Mouse (Mus musculus) fibroblast of lung, adult 2 months (primary cell): Measurements from ENCODE around the gene Gm28035.

Experiments
- DNase-seq: peaks from one replicate; pipeline ENCODE4 v3.0.0-alpha.2; 2011; ENCODE audit warnings: low read depth

Gm28035 gene

GRCm38 (mm10) chr2:30306087-30306486, 65.7 kb downstream of the Gm28035 start:
- no peak for DNase-seq

GRCm38 (mm10) chr2:30309351-30309750, 69.0 kb downstream of the Gm28035 start:
- DNase-seq, result no peak

- DNase-seq, result no peak
Observed at GRCm38 (mm10) chr2:30311481-30311880, 71.1 kb downstream of the Gm28035 start.

DNA sequence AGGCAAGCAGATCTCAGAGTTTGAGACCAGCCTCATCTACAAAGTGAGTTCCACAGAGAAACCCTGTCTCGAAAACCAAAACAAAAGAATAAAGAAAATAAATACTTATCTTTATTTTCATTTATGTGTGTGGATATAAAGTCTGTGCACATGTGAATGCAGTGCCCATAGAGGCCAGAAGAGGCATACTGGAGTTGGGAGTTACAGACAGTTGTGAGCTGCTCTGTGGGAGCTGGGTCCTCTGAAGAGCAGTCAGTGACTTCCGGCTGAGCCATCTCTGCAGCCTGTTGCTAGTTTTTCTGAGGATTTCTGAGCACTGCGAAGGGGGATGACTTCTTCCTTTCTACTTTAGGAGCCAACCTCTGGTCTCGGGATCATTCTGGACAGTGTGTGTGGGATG, 75.8 kb downstream of the Gm28035 start:
- no peak for DNase-seq

- no peak for DNase-seq
Observed at GRCm38 (mm10) chr2:30316955-30317354, 76.6 kb downstream of the Gm28035 start.

GRCm38 (mm10) chr2:30319260-30319659, 78.9 kb downstream of the Gm28035 start:
- no peak for DNase-seq

DNA sequence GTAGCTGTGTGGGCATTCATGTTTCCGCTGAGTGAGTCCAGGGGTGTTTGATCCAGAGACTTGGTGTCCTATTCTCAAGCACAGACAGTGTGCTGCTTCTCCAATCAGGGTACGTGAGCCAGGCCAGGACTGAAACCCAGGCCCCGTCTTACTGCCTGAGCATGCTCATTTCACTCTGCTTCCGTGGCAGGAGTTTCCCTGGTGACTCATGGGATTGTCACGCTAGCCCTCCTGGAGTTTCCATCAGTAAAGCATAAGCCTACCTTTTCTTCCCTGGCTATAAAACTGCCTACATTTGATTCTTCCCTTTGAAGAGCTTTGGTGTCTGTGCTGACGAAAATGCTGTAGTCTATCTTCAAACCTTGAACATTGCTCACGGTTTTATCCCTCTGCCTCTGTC, 82.7 kb downstream of the Gm28035 start:
- DNase-seq, result peak; percentile 23

DNA sequence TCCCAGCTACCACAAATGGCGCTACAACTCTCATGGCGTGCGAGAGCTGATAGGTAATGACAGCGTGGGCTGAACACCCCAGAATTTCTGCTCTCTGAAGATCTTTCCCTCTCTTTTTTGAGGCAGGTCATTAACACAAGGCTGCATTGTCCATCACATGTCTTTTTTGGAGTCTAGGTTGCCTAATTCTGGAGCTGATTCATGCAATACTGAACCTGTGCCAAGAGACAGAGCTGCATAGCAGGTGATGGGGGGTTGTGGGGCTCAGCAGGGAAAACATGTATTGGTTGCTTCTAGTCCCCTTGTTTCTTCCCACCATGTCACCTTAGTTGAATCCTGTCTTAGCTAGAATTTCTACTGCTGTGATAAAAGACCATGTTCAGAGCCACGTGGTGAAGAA, 84.9 kb downstream of the Gm28035 start:
- peak; percentile 22 for DNase-seq

DNA sequence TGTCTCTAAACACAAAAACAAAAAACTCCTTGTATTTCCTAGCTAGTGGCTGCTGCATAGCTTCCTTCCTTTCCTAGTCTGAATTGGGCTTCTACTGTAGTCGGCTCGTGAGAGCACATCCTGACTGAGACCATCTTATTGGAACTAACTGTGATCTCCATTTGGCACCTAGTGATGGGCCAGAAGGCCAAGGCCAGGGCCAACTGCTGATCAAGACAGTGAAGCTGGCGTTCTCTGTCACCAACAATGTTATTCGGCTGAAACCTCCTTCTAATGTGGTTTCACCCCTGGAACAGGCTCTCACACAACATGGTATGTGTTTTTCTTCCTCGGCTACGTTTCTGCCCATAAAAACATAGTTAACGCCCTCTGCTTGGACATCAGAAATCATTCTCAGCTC, 86.9 kb downstream of the Gm28035 start:
- DNase-seq, result no peak

GRCm38 (mm10) chr2:30328791-30329190, 88.4 kb downstream of the Gm28035 start:
- DNase-seq, result no peak
